Mouse (Mus musculus): ENCODE measurements around the gene Rp9. TPM values are rescaled to one million over a fixed set of nuclear protein-coding genes. Genes with fewer than 3 reads are reported as not detected.
A peak's percentile ranks its signal among the peaks of the same experiment; 100 is the strongest.

The Rp9 gene
- polyA plus RNA-seq, 1 experiment, result 124 TPM

DNA sequence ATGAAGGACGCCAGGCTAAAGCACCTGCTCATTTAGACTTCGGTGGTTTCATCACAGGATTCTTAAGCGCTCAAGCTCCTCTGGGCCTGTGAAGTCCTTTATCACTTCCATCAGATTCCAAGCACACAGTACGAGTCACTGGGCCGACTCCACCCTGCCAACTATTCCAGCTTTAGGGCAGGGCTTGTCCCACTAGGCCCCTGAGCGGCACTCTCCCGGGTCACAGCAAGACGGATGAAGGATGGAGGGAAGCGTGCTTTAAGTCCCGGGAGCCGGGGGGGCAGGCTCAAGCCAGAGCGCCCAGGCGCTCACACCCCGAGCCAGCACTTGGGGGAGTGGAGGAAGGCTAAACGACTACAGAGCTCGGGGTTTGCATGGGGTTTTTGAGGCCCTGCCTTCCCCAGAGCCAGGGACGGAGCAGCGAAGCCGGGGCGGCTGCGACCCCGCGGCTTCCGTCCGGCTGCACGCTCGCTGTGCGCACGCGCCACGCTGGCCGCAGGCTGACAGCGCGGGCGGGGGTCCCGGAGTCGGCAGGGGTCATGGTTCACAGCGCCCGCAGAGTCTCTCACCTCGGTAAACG, 81.1 kb downstream of the Rp9 start:
- H3K4me1 ChIP-seq (replicated peaks; ENCODE audit: control insufficient read depth, insufficient read depth, low read length), result peaks cover 5% of the 10 kb centered on the region
- DNase-seq, result no peak
- whole genome bisulfite sequencing, result under 1% methylated on average over 41 of the region's 41 CpGs

DNA sequence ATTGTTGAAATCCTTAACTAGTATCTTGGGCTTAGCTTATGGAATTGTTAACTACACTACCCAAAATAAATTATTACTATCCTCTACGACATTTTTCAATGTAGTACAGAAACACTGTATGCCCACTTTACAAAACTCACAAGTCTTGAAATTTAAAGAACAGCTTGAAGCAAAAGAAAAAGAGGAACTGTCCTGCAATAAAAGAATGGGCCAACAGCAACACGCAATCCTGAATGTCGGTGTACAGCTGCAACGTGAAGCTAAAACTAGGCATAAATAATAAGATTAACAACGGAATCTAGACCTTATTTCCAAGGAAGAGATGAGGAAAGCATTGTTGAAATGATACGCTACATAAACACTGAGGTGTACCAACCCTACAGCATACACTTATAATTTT, 81.6 kb downstream of the Rp9 start:
- Histone ChIP-seq H3K27ac (ENCODE audit: control insufficient read depth, insufficient read depth, low read length) (no peak overlapping the region), H3K36me3 (ENCODE audit: control insufficient read depth, insufficient read depth, low read length) (no peaks in the 10 kb centered on the region), H3K27me3 (ENCODE audit: control insufficient read depth, insufficient read depth, low read length) (no peaks in the 10 kb centered on the region), H3K4me3 (ENCODE audit: control insufficient read depth, insufficient read depth, low read length) (no peak overlapping the region), H3K4me1 (replicated peaks; ENCODE audit: control insufficient read depth, insufficient read depth, low read length) (peaks cover 5% of the 10 kb centered on the region)
- no peak for DNase-seq
- TF ChIP-seq CTCF (IDR thresholded peaks at IDR 0.05; ENCODE audit: borderline replicate concordance, control insufficient read depth, extremely low read depth, insufficient read depth, low read length, poor library complexity) (no peak), POLR2A (IDR thresholded peaks at IDR 0.05; ENCODE audit: control insufficient read depth, extremely low read depth, insufficient read depth, low read length, poor library complexity) (no peak)
- WGBS, result 3% methylated on average over 6 of the region's 6 CpGs

More for the DNA sequence above, 81.1 kb downstream of the Rp9 start:
- Histone ChIP-seq H3K27ac (ENCODE audit: control insufficient read depth, insufficient read depth, low read length) (peak overlapping the region; percentile 25), H3K4me3 (ENCODE audit: control insufficient read depth, insufficient read depth, low read length) (peak overlapping the region; percentile 89), H3K36me3 (ENCODE audit: control insufficient read depth, insufficient read depth, low read length) (no peaks in the 10 kb centered on the region), H3K27me3 (ENCODE audit: control insufficient read depth, insufficient read depth, low read length) (no peaks in the 10 kb centered on the region)
- no peak; the same call in 1 of the 2 replicates for TF ChIP-seq POLR2A (IDR thresholded peaks at IDR 0.05; ENCODE audit: control insufficient read depth, extremely low read depth, insufficient read depth, low read length, poor library complexity)
- no peak for TF ChIP-seq CTCF (IDR thresholded peaks at IDR 0.05; ENCODE audit: borderline replicate concordance, control insufficient read depth, extremely low read depth, insufficient read depth, low read length, poor library complexity)

DNA sequence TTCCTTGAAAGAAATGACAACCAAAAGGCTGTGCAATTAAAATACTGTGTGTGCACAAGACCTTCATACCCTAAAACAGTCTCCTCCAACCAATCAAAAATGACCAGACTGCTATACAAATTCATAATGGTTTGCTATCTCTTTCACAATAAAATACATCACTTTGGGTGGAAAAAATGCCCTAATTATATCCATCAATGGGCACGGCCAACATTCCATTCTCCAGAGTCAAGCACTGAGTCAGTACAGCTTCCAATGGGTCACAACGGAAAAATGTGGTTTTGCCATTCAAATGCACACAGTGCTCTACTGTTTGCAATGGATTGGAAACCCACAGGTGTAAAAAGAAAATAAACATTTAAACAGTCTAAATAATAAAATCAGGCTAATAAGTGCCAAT, 83.7 kb downstream of the Rp9 start:
- 85% methylated on average over 2 of the region's 2 CpGs for WGBS
- Histone ChIP-seq H3K4me1 (replicated peaks; ENCODE audit: control insufficient read depth, insufficient read depth, low read length) (peaks cover 5% of the 10 kb centered on the region), H3K36me3 (ENCODE audit: control insufficient read depth, insufficient read depth, low read length) (0 out of 2 replicates have a peak, but pooled peaks cover 6% of the 10 kb centered on the region), H3K4me3 (ENCODE audit: control insufficient read depth, insufficient read depth, low read length) (no peak overlapping the region), H3K27me3 (ENCODE audit: control insufficient read depth, insufficient read depth, low read length) (no peaks in the 10 kb centered on the region), H3K27ac (ENCODE audit: control insufficient read depth, insufficient read depth, low read length) (no peak overlapping the region)
- TF ChIP-seq POLR2A (IDR thresholded peaks at IDR 0.05; ENCODE audit: control insufficient read depth, extremely low read depth, insufficient read depth, low read length, poor library complexity), result no peak
- TF ChIP-seq CTCF (IDR thresholded peaks at IDR 0.05; ENCODE audit: borderline replicate concordance, control insufficient read depth, extremely low read depth, insufficient read depth, low read length, poor library complexity), result no peak
- DNase-seq, result no peak

DNA sequence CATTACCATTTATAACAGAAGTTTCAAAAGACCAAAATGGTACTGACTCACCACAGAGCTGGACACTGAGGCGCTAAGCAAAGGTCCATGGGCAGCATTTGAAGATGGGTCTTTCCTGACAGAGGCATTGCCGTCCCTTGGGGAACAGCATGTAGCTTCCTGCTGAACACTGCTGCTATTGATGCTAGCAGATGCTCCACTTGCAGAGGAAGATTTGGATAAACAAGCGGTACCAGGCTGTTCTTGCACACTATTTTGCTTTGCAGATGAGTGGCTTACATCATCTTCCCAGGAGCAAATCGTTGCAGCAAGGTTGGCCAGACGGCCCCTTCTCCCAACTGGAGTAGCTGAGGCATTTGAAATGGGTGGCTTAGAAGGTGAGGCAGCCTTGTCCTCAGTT, 93.5 kb downstream of the Rp9 start:
- Histone ChIP-seq H3K36me3 (ENCODE audit: control insufficient read depth, insufficient read depth, low read length) (peaks cover 45% of the 10 kb centered on the region), H3K27ac (ENCODE audit: control insufficient read depth, insufficient read depth, low read length) (no peak overlapping the region), H3K4me1 (replicated peaks; ENCODE audit: control insufficient read depth, insufficient read depth, low read length) (no peaks in the 10 kb centered on the region), H3K27me3 (ENCODE audit: control insufficient read depth, insufficient read depth, low read length) (no peaks in the 10 kb centered on the region), H3K4me3 (ENCODE audit: control insufficient read depth, insufficient read depth, low read length) (no peak overlapping the region)
- TF ChIP-seq CTCF (IDR thresholded peaks at IDR 0.05; ENCODE audit: borderline replicate concordance, control insufficient read depth, extremely low read depth, insufficient read depth, low read length, poor library complexity), result no peak
- no peak for DNase-seq
- 95% methylated on average over 5 of the region's 5 CpGs for WGBS

- peaks cover 66% of the 10 kb centered on the region for H3K36me3 ChIP-seq (ENCODE audit: control insufficient read depth, insufficient read depth, low read length)
- H3K4me3 ChIP-seq (ENCODE audit: control insufficient read depth, insufficient read depth, low read length), result no peak overlapping the region
- H3K4me1 ChIP-seq (replicated peaks; ENCODE audit: control insufficient read depth, insufficient read depth, low read length), result no peaks in the 10 kb centered on the region
- WGBS, result 98% methylated on average over 4 of the region's 4 CpGs
- no peaks in the 10 kb centered on the region for H3K27me3 ChIP-seq (ENCODE audit: control insufficient read depth, insufficient read depth, low read length)
- TF ChIP-seq CTCF (IDR thresholded peaks at IDR 0.05; ENCODE audit: borderline replicate concordance, control insufficient read depth, extremely low read depth, insufficient read depth, low read length, poor library complexity) (no peak), POLR2A (IDR thresholded peaks at IDR 0.05; ENCODE audit: control insufficient read depth, extremely low read depth, insufficient read depth, low read length, poor library complexity) (no peak)
- DNase-seq, result peak; percentile 22
- no peak overlapping the region for H3K27ac ChIP-seq (ENCODE audit: control insufficient read depth, insufficient read depth, low read length)
Measured at GRCm38 (mm10) chr9:22372760-22373159, 96.8 kb downstream of the Rp9 start.

DNA sequence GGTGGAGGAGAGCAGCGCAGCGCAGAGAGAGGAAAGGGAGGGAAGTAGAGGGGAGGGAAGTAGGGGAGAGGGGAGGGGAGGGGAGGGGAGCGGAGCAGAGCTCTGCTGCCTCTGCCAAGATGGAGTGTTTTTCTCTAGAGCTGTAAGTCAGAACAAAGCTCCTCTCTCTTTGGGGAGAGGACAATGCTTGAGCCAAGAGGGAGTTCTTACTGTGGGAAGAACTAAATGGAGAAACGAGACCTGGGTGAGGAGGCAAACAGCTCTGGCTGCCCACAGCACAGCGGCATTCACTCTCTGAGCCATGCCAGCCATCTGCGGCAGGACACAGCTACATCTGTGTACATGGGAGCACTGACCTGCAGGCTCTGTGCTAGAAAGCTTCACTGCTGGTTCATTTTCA, 101.5 kb downstream of the Rp9 start:
- WGBS, result 95% methylated on average over 6 of the region's 6 CpGs
- Histone ChIP-seq H3K4me1 (replicated peaks; ENCODE audit: control insufficient read depth, insufficient read depth, low read length) (no peaks in the 10 kb centered on the region; the same call in 1 of the 2 replicates), H3K27me3 (ENCODE audit: control insufficient read depth, insufficient read depth, low read length) (no peaks in the 10 kb centered on the region), H3K27ac (ENCODE audit: control insufficient read depth, insufficient read depth, low read length) (no peak overlapping the region), H3K4me3 (ENCODE audit: control insufficient read depth, insufficient read depth, low read length) (no peak overlapping the region), H3K36me3 (ENCODE audit: control insufficient read depth, insufficient read depth, low read length) (peaks cover 78% of the 10 kb centered on the region)
- TF ChIP-seq POLR2A (IDR thresholded peaks at IDR 0.05; ENCODE audit: control insufficient read depth, extremely low read depth, insufficient read depth, low read length, poor library complexity) (no peak), CTCF (IDR thresholded peaks at IDR 0.05; ENCODE audit: borderline replicate concordance, control insufficient read depth, extremely low read depth, insufficient read depth, low read length, poor library complexity) (no peak)
- DNase-seq, result no peak

DNA sequence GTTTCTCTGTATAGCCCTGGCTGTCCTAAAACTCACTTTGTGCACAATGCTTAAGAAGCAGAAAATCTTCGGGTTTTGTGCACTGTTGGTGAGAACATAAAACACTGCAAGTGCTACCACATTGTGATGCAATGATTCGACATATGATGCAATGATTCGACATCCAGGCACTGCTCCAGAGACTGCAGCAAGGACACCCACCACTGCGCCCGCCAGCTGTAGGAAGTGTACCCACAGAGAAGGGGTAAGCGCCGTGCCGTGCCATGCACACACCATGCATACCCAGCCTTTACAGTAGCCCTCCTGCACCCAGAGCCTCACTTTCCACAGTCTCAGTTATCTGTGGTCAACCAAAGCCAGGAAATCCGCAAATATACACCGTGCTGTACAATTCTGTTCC, 102.9 kb downstream of the Rp9 start:
- Histone ChIP-seq H3K4me3 (ENCODE audit: control insufficient read depth, insufficient read depth, low read length) (no peak overlapping the region), H3K27ac (ENCODE audit: control insufficient read depth, insufficient read depth, low read length) (no peak overlapping the region), H3K36me3 (ENCODE audit: control insufficient read depth, insufficient read depth, low read length) (peaks cover 77% of the 10 kb centered on the region), H3K27me3 (ENCODE audit: control insufficient read depth, insufficient read depth, low read length) (no peaks in the 10 kb centered on the region), H3K4me1 (replicated peaks; ENCODE audit: control insufficient read depth, insufficient read depth, low read length) (no peaks in the 10 kb centered on the region; the same call in 1 of the 2 replicates)
- no peak for TF ChIP-seq POLR2A (IDR thresholded peaks at IDR 0.05; ENCODE audit: control insufficient read depth, extremely low read depth, insufficient read depth, low read length, poor library complexity)
- TF ChIP-seq CTCF (IDR thresholded peaks at IDR 0.05; ENCODE audit: borderline replicate concordance, control insufficient read depth, extremely low read depth, insufficient read depth, low read length, poor library complexity), result no peak
- 55% methylated on average over 10 of the region's 10 CpGs for WGBS
- no peak for DNase-seq

Data from thymus, adult 2 months (tissue).